Mouse (Mus musculus): ENCODE data around the gene Fut4. TPM values are rescaled to one million over a fixed set of nuclear protein-coding genes. Genes with fewer than 3 reads are reported as not detected.
"Not testable (repeated sequence)": the region's sequence is repeated elsewhere in the genome, so short reads cannot be mapped to it uniquely, and the experiment has no call there.

Gene Fut4
- total and polyA plus RNA-seq, 2 experiments from 2014 or later, result 0.53 to 1.5 TPM

GRCm38 (mm10) chr9:14715258-14715657 lies 36.9 kb downstream of the Fut4 start:
- H3K9ac ChIP-seq (replicated peaks; ENCODE audit: low read length), result no peak overlapping the region
- no peak overlapping the region for H3K4me2 ChIP-seq (ENCODE audit: low read depth, low read length)
- no peak overlapping the region for H3K4me3 ChIP-seq (ENCODE audit: low read length)
- H3K27ac ChIP-seq, result no peak overlapping the region
- H3K27me3 ChIP-seq (ENCODE audit: insufficient read depth, low read length), result no peaks in the 10 kb centered on the region
- DNase-seq (ENCODE audit: low spot score), result no peak
- no peak for ATAC-seq
- H3K36me3 ChIP-seq (ENCODE audit: insufficient read depth, low read length), result no peaks in the 10 kb centered on the region
- H3K9me3 ChIP-seq (ENCODE audit: low read length), result no peaks in the 10 kb centered on the region
- TF ChIP-seq CTCF (IDR thresholded peaks at IDR 0.05; ENCODE audit: low read depth), result no peak
- WGBS, result 85% methylated on average over 14 of the region's 15 CpGs
- no peaks in the 10 kb centered on the region for H3K4me1 ChIP-seq (ENCODE audit: insufficient read depth, low read length)

GRCm38 (mm10) chr9:14710910-14711309 lies 41.3 kb downstream of the Fut4 start:
- Histone ChIP-seq H3K9me3 (ENCODE audit: low read length) (no peaks in the 10 kb centered on the region), H3K4me3 (ENCODE audit: low read length) (no peak overlapping the region), H3K27ac (no peak overlapping the region), H3K27me3 (ENCODE audit: insufficient read depth, low read length) (no peaks in the 10 kb centered on the region), H3K4me2 (ENCODE audit: low read depth, low read length) (no peak overlapping the region), H3K9ac (replicated peaks; ENCODE audit: low read length) (no peak overlapping the region), H3K36me3 (ENCODE audit: insufficient read depth, low read length) (no peaks in the 10 kb centered on the region), H3K4me1 (ENCODE audit: insufficient read depth, low read length) (no peaks in the 10 kb centered on the region)
- TF ChIP-seq CTCF (IDR thresholded peaks at IDR 0.05; ENCODE audit: low read depth), result no peak
- no peak for ATAC-seq
- DNase-seq (ENCODE audit: low spot score), result no peak
- WGBS, result 88% methylated on average over 3 of the region's 3 CpGs

GRCm38 (mm10) chr9:14705321-14706162 lies 46.7 kb downstream of the Fut4 start:
- no peaks in the 10 kb centered on the region for H3K27me3 ChIP-seq (ENCODE audit: insufficient read depth, low read length)

GRCm38 (mm10) chr9:14700795-14701194 lies 51.4 kb downstream of the Fut4 start:
- WGBS, result 94% methylated on average over 1 of the region's 1 CpGs
- H3K36me3 ChIP-seq (ENCODE audit: insufficient read depth, low read length); DNase-seq (ENCODE audit: low spot score); H3K27me3 ChIP-seq (ENCODE audit: insufficient read depth, low read length); H3K9me3 ChIP-seq (ENCODE audit: low read length); H3K27ac ChIP-seq; H3K4me2 ChIP-seq (ENCODE audit: low read depth, low read length); H3K4me3 ChIP-seq (ENCODE audit: low read length); ATAC-seq; H3K9ac ChIP-seq (replicated peaks; ENCODE audit: low read length); H3K4me1 ChIP-seq (ENCODE audit: insufficient read depth, low read length): not testable (repeated sequence)
- peak; percentile 32 for TF ChIP-seq CTCF (IDR thresholded peaks at IDR 0.05; ENCODE audit: low read depth)

More at GRCm38 (mm10) chr9:14705321-14706162, 46.7 kb downstream of the Fut4 start:
- 68% methylated on average over 13 of the region's 13 CpGs for WGBS
- Histone ChIP-seq H3K9ac (replicated peaks; ENCODE audit: low read length) (no peak overlapping the region), H3K4me1 (ENCODE audit: insufficient read depth, low read length) (no peaks in the 10 kb centered on the region), H3K36me3 (ENCODE audit: insufficient read depth, low read length) (no peaks in the 10 kb centered on the region), H3K27ac (no peak overlapping the region), H3K4me3 (ENCODE audit: low read length) (no peak overlapping the region), H3K4me2 (ENCODE audit: low read depth, low read length) (no peak overlapping the region), H3K9me3 (ENCODE audit: low read length) (no peaks in the 10 kb centered on the region)
- DNase-seq (ENCODE audit: low spot score) (no peak), ATAC-seq (0 out of 2 replicates have a peak, but pooled peaks have one; percentile 24)
- no peak for TF ChIP-seq CTCF (IDR thresholded peaks at IDR 0.05; ENCODE audit: low read depth)

- H3K4me1 ChIP-seq (ENCODE audit: insufficient read depth, low read length), result no peaks in the 10 kb centered on the region
- no peak overlapping the region for H3K9ac ChIP-seq (replicated peaks; ENCODE audit: low read length)
- no peak overlapping the region for H3K4me3 ChIP-seq (ENCODE audit: low read length)
- no peaks in the 10 kb centered on the region for H3K27me3 ChIP-seq (ENCODE audit: insufficient read depth, low read length)
- no peaks in the 10 kb centered on the region for H3K9me3 ChIP-seq (ENCODE audit: low read length)
- H3K36me3 ChIP-seq (ENCODE audit: insufficient read depth, low read length), result no peaks in the 10 kb centered on the region
- no peak for DNase-seq (ENCODE audit: low spot score)
- no peak overlapping the region for H3K27ac ChIP-seq
- no peak for TF ChIP-seq CTCF (IDR thresholded peaks at IDR 0.05; ENCODE audit: low read depth)
- 52% methylated on average over 7 of the region's 7 CpGs for WGBS
- no peak; the same call in 1 of the 2 replicates for ATAC-seq
- no peak overlapping the region for H3K4me2 ChIP-seq (ENCODE audit: low read depth, low read length)
These were observed 52.9 kb downstream of the Fut4 start for GRCm38 (mm10) chr9:14699288-14699640.

- H3K27ac ChIP-seq, result no peak overlapping the region
- TF ChIP-seq CTCF (IDR thresholded peaks at IDR 0.05; ENCODE audit: low read depth), result peak; percentile 98
- H3K27me3 ChIP-seq (ENCODE audit: insufficient read depth, low read length), result no peaks in the 10 kb centered on the region
- H3K4me3 ChIP-seq (ENCODE audit: low read length), result no peak overlapping the region
- DNase-seq (ENCODE audit: low spot score) (peak; percentile 92), ATAC-seq (peak; percentile 92)
- H3K9me3 ChIP-seq (ENCODE audit: low read length), result no peaks in the 10 kb centered on the region
- no peak overlapping the region for H3K9ac ChIP-seq (replicated peaks; ENCODE audit: low read length)
- H3K4me1 ChIP-seq (ENCODE audit: insufficient read depth, low read length), result no peaks in the 10 kb centered on the region
- H3K4me2 ChIP-seq (ENCODE audit: low read depth, low read length), result no peak overlapping the region
- WGBS, result 55% methylated on average over 12 of the region's 12 CpGs
- H3K36me3 ChIP-seq (ENCODE audit: insufficient read depth, low read length), result no peaks in the 10 kb centered on the region
These were observed 53.5 kb downstream of the Fut4 start for GRCm38 (mm10) chr9:14698582-14699287.

Other genes with a start within 250 kb of the Fut4 start
- 22.9 and 27.0 TPM in 2 replicates for gene Amotl1, start 107.3 kb downstream of the Fut4 start, total RNA-seq (2014; rRNA removed)
- 4.2 and 4.4 TPM in 2 replicates for gene Amotl1, start 107.3 kb downstream of the Fut4 start, polyA plus RNA-seq (2015; fragmentation: Nextera tagmentation; extraction: Ambion mirVana)
- 0.36 and 0.42 TPM in 2 replicates for gene Piwil4, start 11.7 kb downstream of the Fut4 start, total RNA-seq (2014; rRNA removed)
- 0.48 and 0.66 TPM in 2 replicates for gene Piwil4, start 11.7 kb downstream of the Fut4 start, polyA plus RNA-seq (2015; fragmentation: Nextera tagmentation; extraction: Ambion mirVana)
- 0.42 and 2.3 TPM in 2 replicates for gene 1700012B09Rik, start 18.6 kb upstream of the Fut4 start, total RNA-seq (2014; rRNA removed)
- 4.0 and 5.0 TPM in 2 replicates for gene 1700012B09Rik, start 18.6 kb upstream of the Fut4 start, polyA plus RNA-seq (2015; fragmentation: Nextera tagmentation; extraction: Ambion mirVana)
- gene Mre11a, start 32.3 kb upstream of the Fut4 start, total RNA-seq (2014; rRNA removed), result 6.1 and 6.9 TPM in 2 replicates
- 8.9 and 9.6 TPM in 2 replicates for gene Mre11a, start 32.3 kb upstream of the Fut4 start, polyA plus RNA-seq (2015; fragmentation: Nextera tagmentation; extraction: Ambion mirVana)
- 10.8 and 11.8 TPM in 2 replicates for gene Ankrd49, start 32.5 kb upstream of the Fut4 start, total RNA-seq (2014; rRNA removed)
- 24.5 and 24.8 TPM in 2 replicates for gene Ankrd49, start 32.5 kb upstream of the Fut4 start, polyA plus RNA-seq (2015; fragmentation: Nextera tagmentation; extraction: Ambion mirVana)
- gene Gpr83, start 107.8 kb upstream of the Fut4 start, total RNA-seq (2014; rRNA removed), result 1.4 and 3.7 TPM in 2 replicates
- gene Gpr83, start 107.8 kb upstream of the Fut4 start, polyA plus RNA-seq (2015; fragmentation: Nextera tagmentation; extraction: Ambion mirVana), result 1.8 TPM in 2 replicates
- not detected in 2 replicates for gene Izumo1r, start 151.6 kb upstream of the Fut4 start, total RNA-seq (2014; rRNA removed)
- not detected in 2 replicates for gene Izumo1r, start 151.6 kb upstream of the Fut4 start, polyA plus RNA-seq (2015; fragmentation: Nextera tagmentation; extraction: Ambion mirVana)

All from hindbrain, postnatal 0 days (tissue).